Mouse (Mus musculus): Measurements from ENCODE around the gene C530008M17Rik.
"Not testable (repeated sequence)": the region's sequence is repeated elsewhere in the genome, so short reads cannot be mapped to it uniquely, and the experiment has no call there.

C530008M17Rik gene

GRCm38 (mm10) chr5:76902131-76902530 is 245.8 kb downstream of the C530008M17Rik start:
- no peak for DNase-seq (ENCODE audit: low spot score in 2 of 2)

- no peak for DNase-seq (ENCODE audit: low spot score in 2 of 2)
These were observed 248.5 kb downstream of the C530008M17Rik start for GRCm38 (mm10) chr5:76904713-76905404.

GRCm38 (mm10) chr5:76905405-76906154 is 249.3 kb downstream of the C530008M17Rik start, which contains the start of gene Aasdh:
Aasdh (minus strand) TSS chr5:76905514.
- DNase-seq (ENCODE audit: low spot score in 2 of 2): peak; percentile 91 to 92

DNA sequence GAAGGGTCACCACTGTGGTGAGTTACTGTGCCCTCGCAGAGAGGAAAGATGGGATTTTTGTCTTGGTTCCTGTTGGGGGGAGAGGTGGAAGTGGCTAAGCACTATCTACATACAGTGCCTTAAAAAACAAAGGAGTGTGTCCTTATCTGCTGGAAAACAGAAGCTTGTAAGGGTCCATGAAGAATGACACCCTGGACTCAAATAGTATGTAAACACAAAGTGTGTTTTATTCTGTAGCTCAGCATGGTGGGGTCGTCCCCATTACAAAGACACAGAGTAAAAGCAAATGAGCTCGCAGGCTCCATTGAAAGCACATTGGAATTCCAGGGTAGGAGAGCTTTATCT is 249.8 kb downstream of the C530008M17Rik start:
- DNase-seq (ENCODE audit: low spot score in 2 of 2): no peak

- no peak for DNase-seq (ENCODE audit: low spot score in 2 of 2)
These were observed 254.5 kb downstream of the C530008M17Rik start for GRCm38 (mm10) chr5:76910807-76911206.

- not testable (repeated sequence) for DNase-seq (ENCODE audit: low spot score in 2 of 2)
These were observed 256.2 kb downstream of the C530008M17Rik start for GRCm38 (mm10) chr5:76912522-76912921.

DNA sequence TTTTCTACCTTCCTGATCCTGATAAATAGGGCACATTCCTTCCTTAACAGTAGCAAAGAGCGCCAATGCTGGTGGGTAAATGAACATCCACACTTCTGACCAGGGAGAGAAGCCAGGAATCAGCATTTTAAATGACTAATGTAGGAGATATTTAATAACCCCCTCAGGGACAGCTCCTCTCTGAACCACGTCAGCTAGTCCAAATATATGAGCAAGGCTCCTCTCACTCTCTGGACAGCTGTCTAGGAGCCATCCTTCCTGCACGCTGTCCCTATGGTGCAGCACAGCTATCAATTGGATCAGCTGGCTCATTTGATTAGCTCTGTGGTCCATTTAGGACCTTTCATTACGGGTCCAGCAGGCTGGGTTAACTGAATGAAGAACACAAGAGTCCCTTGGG is 266.5 kb downstream of the C530008M17Rik start:
- no peak for DNase-seq (ENCODE audit: low spot score in 2 of 2)

All from spleen, postnatal 36 days (tissue).